Mouse (Mus musculus): ENCODE results near the gene Sprr2b. TPM values are rescaled to one million over a fixed set of nuclear protein-coding genes. Genes with fewer than 3 reads are reported as not detected.
"Not testable (repeated sequence)": the region's sequence is repeated elsewhere in the genome, so short reads cannot be mapped to it uniquely, and the experiment has no call there.

Gene Sprr2b
- not detected in 2 replicates for polyA plus RNA-seq (2015; fragmentation: Nextera tagmentation; extraction: Ambion mirVana)

GRCm38 (mm10) chr3:92316320-92316719 is at the start of gene Sprr2b:
Gene Sprr2b (plus strand): TSS chr3:92316620.
- H3K36me3 ChIP-seq: no peaks in the 10 kb centered on the region
- no peaks in the 10 kb centered on the region for H3K27me3 ChIP-seq
- no peaks in the 10 kb centered on the region for H3K9me3 ChIP-seq
- 72% methylated on average over 2 of the region's 2 CpGs for WGBS
- no peaks in the 10 kb centered on the region for H3K4me1 ChIP-seq
- no peak within 1 kb of the TSS for H3K27ac ChIP-seq
- H3K9ac ChIP-seq: no peak within 1 kb of the TSS
- no peak for ATAC-seq (ENCODE audit: borderline replicate concordance, extremely low read depth, low FRiP score, low TSS enrichment)
- no peak within 1 kb of the TSS for H3K4me2 ChIP-seq
- H3K4me3 ChIP-seq: no peak within 1 kb of the TSS

- not testable (repeated sequence) for H3K36me3 ChIP-seq; H3K4me3 ChIP-seq; H3K9ac ChIP-seq; H3K4me2 ChIP-seq; H3K4me1 ChIP-seq; ATAC-seq (ENCODE audit: borderline replicate concordance, extremely low read depth, low FRiP score, low TSS enrichment); H3K27me3 ChIP-seq; H3K27ac ChIP-seq; H3K9me3 ChIP-seq
- WGBS: no CpG with 5 or more reads among the region's 4 CpGs
Measured at GRCm38 (mm10) chr3:92271414-92271985, 44.9 kb upstream of the Sprr2b start.

GRCm38 (mm10) chr3:92273504-92273903 is 42.9 kb upstream of the Sprr2b start:
- not testable (repeated sequence) for H3K27me3 ChIP-seq; H3K27ac ChIP-seq; H3K9me3 ChIP-seq; H3K4me3 ChIP-seq; H3K9ac ChIP-seq; ATAC-seq (ENCODE audit: borderline replicate concordance, extremely low read depth, low FRiP score, low TSS enrichment); H3K4me1 ChIP-seq; H3K4me2 ChIP-seq; H3K36me3 ChIP-seq

- not testable (repeated sequence) for H3K36me3 ChIP-seq; H3K27me3 ChIP-seq; H3K4me3 ChIP-seq; H3K27ac ChIP-seq; H3K9me3 ChIP-seq; ATAC-seq (ENCODE audit: borderline replicate concordance, extremely low read depth, low FRiP score, low TSS enrichment); H3K4me1 ChIP-seq; H3K4me2 ChIP-seq; H3K9ac ChIP-seq
- no CpG with 5 or more reads among the region's 1 CpGs for WGBS
Measured at GRCm38 (mm10) chr3:92274018-92274417, 42.4 kb upstream of the Sprr2b start.

- not testable (repeated sequence) for H3K27ac ChIP-seq; H3K9me3 ChIP-seq; H3K27me3 ChIP-seq; H3K9ac ChIP-seq; H3K4me1 ChIP-seq; H3K4me2 ChIP-seq; H3K4me3 ChIP-seq; H3K36me3 ChIP-seq; ATAC-seq (ENCODE audit: borderline replicate concordance, extremely low read depth, low FRiP score, low TSS enrichment)
Measured at GRCm38 (mm10) chr3:92279663-92280062, 36.8 kb upstream of the Sprr2b start.

- not testable (repeated sequence) for H3K27me3 ChIP-seq, H3K9me3 ChIP-seq, H3K27ac ChIP-seq, H3K4me1 ChIP-seq, H3K9ac ChIP-seq, H3K36me3 ChIP-seq, H3K4me2 ChIP-seq, H3K4me3 ChIP-seq
- WGBS: 9% methylated on average over 5 of the region's 12 CpGs
- ATAC-seq (ENCODE audit: borderline replicate concordance, extremely low read depth, low FRiP score, low TSS enrichment): peak; percentile 62
Measured at GRCm38 (mm10) chr3:92280963-92281606, 35.3 kb upstream of the Sprr2b start.

GRCm38 (mm10) chr3:92285101-92285500 is 31.3 kb upstream of the Sprr2b start, which contains the start of gene Sprr2a3:
Gene Sprr2a3 (plus strand): TSS chr3:92285417.
- H3K4me2 ChIP-seq; ATAC-seq (ENCODE audit: borderline replicate concordance, extremely low read depth, low FRiP score, low TSS enrichment); H3K36me3 ChIP-seq; H3K9ac ChIP-seq; H3K4me1 ChIP-seq; H3K27ac ChIP-seq; H3K4me3 ChIP-seq; H3K27me3 ChIP-seq; H3K9me3 ChIP-seq: not testable (repeated sequence)
- WGBS: 89% methylated on average over 1 of the region's 1 CpGs

- WGBS: 83% methylated on average over 4 of the region's 6 CpGs
- H3K27ac ChIP-seq; H3K9me3 ChIP-seq; H3K4me3 ChIP-seq; ATAC-seq (ENCODE audit: borderline replicate concordance, extremely low read depth, low FRiP score, low TSS enrichment); H3K27me3 ChIP-seq; H3K4me2 ChIP-seq; H3K9ac ChIP-seq; H3K4me1 ChIP-seq; H3K36me3 ChIP-seq: not testable (repeated sequence)
Measured at GRCm38 (mm10) chr3:92288489-92288888, 27.9 kb upstream of the Sprr2b start.

- ATAC-seq (ENCODE audit: borderline replicate concordance, extremely low read depth, low FRiP score, low TSS enrichment): no peak
- Histone ChIP-seq H3K4me3 (no peak overlapping the region), H3K36me3 (no peaks in the 10 kb centered on the region), H3K27me3 (no peaks in the 10 kb centered on the region), H3K9ac (no peak overlapping the region), H3K4me1 (no peaks in the 10 kb centered on the region), H3K9me3 (no peaks in the 10 kb centered on the region), H3K4me2 (no peak overlapping the region), H3K27ac (no peak overlapping the region)
- WGBS: 94% methylated on average over 1 of the region's 1 CpGs
Measured at GRCm38 (mm10) chr3:92307406-92307805, 9.0 kb upstream of the Sprr2b start.

- Histone ChIP-seq H3K9me3 (no peaks in the 10 kb centered on the region), H3K9ac (no peak overlapping the region), H3K27ac (no peak overlapping the region), H3K27me3 (no peaks in the 10 kb centered on the region), H3K4me3 (no peak overlapping the region), H3K36me3 (no peaks in the 10 kb centered on the region), H3K4me2 (no peak overlapping the region), H3K4me1 (no peaks in the 10 kb centered on the region)
- 83% methylated on average over 2 of the region's 2 CpGs for WGBS
- no peak for ATAC-seq (ENCODE audit: borderline replicate concordance, extremely low read depth, low FRiP score, low TSS enrichment)
Measured at GRCm38 (mm10) chr3:92317384-92317783, 964 bp downstream of the Sprr2b start.

GRCm38 (mm10) chr3:92336278-92336677 is 19.9 kb downstream of the Sprr2b start:
- H3K4me3 ChIP-seq: no peak overlapping the region
- WGBS: 57% methylated on average over 1 of the region's 1 CpGs
- H3K36me3 ChIP-seq: no peaks in the 10 kb centered on the region
- H3K27ac ChIP-seq: no peak overlapping the region
- H3K9ac ChIP-seq: no peak overlapping the region
- no peak overlapping the region for H3K4me2 ChIP-seq
- no peaks in the 10 kb centered on the region for H3K27me3 ChIP-seq
- H3K9me3 ChIP-seq: no peaks in the 10 kb centered on the region
- no peak for ATAC-seq (ENCODE audit: borderline replicate concordance, extremely low read depth, low FRiP score, low TSS enrichment)
- H3K4me1 ChIP-seq: no peaks in the 10 kb centered on the region

GRCm38 (mm10) chr3:92338840-92339239 is 22.4 kb downstream of the Sprr2b start, which contains the start of gene Sprr2d:
Gene Sprr2d (plus strand): TSS chr3:92339140.
- no peak within 1 kb of the TSS for H3K4me2 ChIP-seq
- H3K27ac ChIP-seq: no peak within 1 kb of the TSS
- H3K27me3 ChIP-seq: no peaks in the 10 kb centered on the region
- no peak within 1 kb of the TSS for H3K9ac ChIP-seq
- no peak for ATAC-seq (ENCODE audit: borderline replicate concordance, extremely low read depth, low FRiP score, low TSS enrichment)
- 81% methylated on average over 5 of the region's 5 CpGs for WGBS
- H3K9me3 ChIP-seq: no peaks in the 10 kb centered on the region
- H3K36me3 ChIP-seq: no peaks in the 10 kb centered on the region
- no peak within 1 kb of the TSS for H3K4me3 ChIP-seq
- no peaks in the 10 kb centered on the region for H3K4me1 ChIP-seq

GRCm38 (mm10) chr3:92351843-92352242 is 35.4 kb downstream of the Sprr2b start, which contains the start of gene Sprr2e:
Gene Sprr2e (plus strand): TSS chr3:92352143.
- Histone ChIP-seq H3K9ac (no peak within 1 kb of the TSS), H3K9me3 (no peaks in the 10 kb centered on the region), H3K27me3 (no peaks in the 10 kb centered on the region), H3K4me3 (no peak within 1 kb of the TSS), H3K4me2 (no peak within 1 kb of the TSS), H3K36me3 (no peaks in the 10 kb centered on the region), H3K4me1 (no peaks in the 10 kb centered on the region), H3K27ac (no peak within 1 kb of the TSS)
- no peak for ATAC-seq (ENCODE audit: borderline replicate concordance, extremely low read depth, low FRiP score, low TSS enrichment)
- WGBS: 80% methylated on average over 2 of the region's 2 CpGs
